Mouse (Mus musculus) midbrain, postnatal 0 days (tissue): ENCODE results near the gene Kcnk2. TPM values are rescaled to one million over a fixed set of nuclear protein-coding genes. Genes with fewer than 3 reads are reported as not detected.

Source experiments
- ATAC-seq: fragments of 200-750 bp; cut with Nextera tagmentation; 2 replicates; pipeline ENCODE4 v1.8.0; 2017; ENCODE audit warnings: moderate number of reproducible peaks, mild to moderate bottlenecking, moderate TSS enrichment, moderate library complexity; ENCODE audit not compliant: low FRiP score
- DNase-seq: peaks from one replicate; pipeline ENCODE4 v3.0.0-alpha.2; 2015; ENCODE audit warnings: low spot score
- H3K27ac ChIP-seq: fragments of 300-500 bp; sonication (generic); 2 replicates; pipeline ENCODE4 v1.5.1; 2014; ENCODE audit warnings: low read depth, mild to moderate bottlenecking, low read length, mixed read lengths
- H3K27me3 ChIP-seq: fragments of 300-500 bp; sonication (generic); 2 replicates; pipeline ENCODE4 v1.6.1; 2014; ENCODE audit warnings: low read length, control low read depth, mixed read lengths; ENCODE audit not compliant: insufficient read depth
- H3K36me3 ChIP-seq: fragments of 300-500 bp; sonication (generic); 2 replicates; pipeline ENCODE4 v1.6.1; 2014; ENCODE audit warnings: low read length, control low read depth, mixed read lengths; ENCODE audit not compliant: insufficient read depth
- H3K4me1 ChIP-seq: fragments of 300-500 bp; sonication (generic); 2 replicates; pipeline ENCODE4 v1.6.1; 2014; ENCODE audit warnings: mild to moderate bottlenecking, control low read depth, antibody characterized with exemption, low read length, mixed read lengths; ENCODE audit not compliant: insufficient read depth
- H3K4me2 ChIP-seq: fragments of 300-500 bp; sonication (generic); 2 replicates; pipeline ENCODE4 v1.6.1; 2014; ENCODE audit warnings: low read depth, mild to moderate bottlenecking, low read length, mixed read lengths; ENCODE audit not compliant: poor library complexity, severe bottlenecking
- H3K4me3 ChIP-seq: fragments of 300-500 bp; sonication (generic); 2 replicates; pipeline ENCODE4 v1.5.1; 2014; ENCODE audit warnings: low read depth, mild to moderate bottlenecking, low read length, moderate library complexity
- H3K9ac ChIP-seq: fragments of 300-500 bp; sonication (generic); replicated peaks from 2 replicates; pipeline ENCODE4 v1.6.1; 2014; ENCODE audit warnings: mild to moderate bottlenecking, low read length, moderate library complexity, mixed read lengths; ENCODE audit not compliant: poor library complexity, severe bottlenecking
- H3K9me3 ChIP-seq: fragments of 300-500 bp; sonication (generic); 2 replicates; pipeline ENCODE4 v1.6.1; 2016; ENCODE audit warnings: low read length, control low read depth
- CTCF ChIP-seq: IDR thresholded peaks from 2 replicates; pipeline ENCODE4 v1.5.1; 2016; ENCODE audit warnings: antibody characterized with exemption, mild to moderate bottlenecking
- WGBS: fragments of 180-500 bp; shearing (Covaris S2); extraction: QIAGEN DNeasy Blood & Tissue Kit; methylation state at CpG from one replicate; pipeline ENCODE4 v1.1.7; 2014; 5-methylcytosine and 5-hydroxymethylcytosine counted together
- polyA plus RNA-seq: library from polyadenylated mRNA; unstranded; fragments of >200 nt; fragmentation: Nextera tagmentation; extraction: Ambion mirVana; gene quantifications from 2 replicates; pipeline ENCODE4 v1.2.1, GENCODE M21; 2015
- total RNA-seq: library from RNA; depleted of rRNA; stranded (reverse); fragments of >200 nt; gene quantifications from 2 replicates; pipeline ENCODE4 v1.2.3, GENCODE M21; 2014

The Kcnk2 gene
- total and polyA plus RNA-seq, 2 experiments from 2014 or later: 17.9 to 19.8 TPM

GRCm38 (mm10) chr1:189386848-189387247 lies 15.2 kb downstream of the Kcnk2 start:
- Histone ChIP-seq H3K36me3 (no peaks in the 10 kb centered on the region), H3K9ac (no peak overlapping the region), H3K9me3 (no peaks in the 10 kb centered on the region), H3K4me2 (no peak overlapping the region), H3K27ac (no peak overlapping the region), H3K4me3 (no peak overlapping the region), H3K27me3 (no peaks in the 10 kb centered on the region), H3K4me1 (no peaks in the 10 kb centered on the region)
- no peak for DNase-seq
- ATAC-seq: no peak
- 92% methylated on average over 10 of the region's 10 CpGs for WGBS
- TF ChIP-seq CTCF: no peak

- no peak for DNase-seq
- H3K9ac ChIP-seq: no peak overlapping the region
- WGBS: 83% methylated on average over 2 of the region's 2 CpGs
Measured at GRCm38 (mm10) chr1:189386141-189386540, 15.9 kb downstream of the Kcnk2 start.

GRCm38 (mm10) chr1:189367722-189368121 lies 34.4 kb downstream of the Kcnk2 start:
- no peaks in the 10 kb centered on the region for H3K4me1 ChIP-seq
- 87% methylated on average over 4 of the region's 4 CpGs for WGBS
- H3K27ac ChIP-seq: no peak overlapping the region
- H3K27me3 ChIP-seq: no peaks in the 10 kb centered on the region
- no peak overlapping the region for H3K4me3 ChIP-seq
- DNase-seq (no peak), ATAC-seq (no peak)
- no peak overlapping the region for H3K4me2 ChIP-seq
- H3K9me3 ChIP-seq: no peaks in the 10 kb centered on the region
- no peaks in the 10 kb centered on the region for H3K36me3 ChIP-seq
- TF ChIP-seq CTCF: no peak
- no peak overlapping the region for H3K9ac ChIP-seq

More at GRCm38 (mm10) chr1:189386141-189386540, 15.9 kb downstream of the Kcnk2 start:
- no peak for ATAC-seq
- no peak for TF ChIP-seq CTCF
- H3K27ac ChIP-seq: no peak overlapping the region
- H3K27me3 ChIP-seq: no peaks in the 10 kb centered on the region
- H3K4me1 ChIP-seq: no peaks in the 10 kb centered on the region
- H3K4me2 ChIP-seq: no peak overlapping the region
- H3K36me3 ChIP-seq: no peaks in the 10 kb centered on the region
- no peaks in the 10 kb centered on the region for H3K9me3 ChIP-seq
- no peak overlapping the region for H3K4me3 ChIP-seq

GRCm38 (mm10) chr1:189364188-189364587 lies 37.9 kb downstream of the Kcnk2 start:
- TF ChIP-seq CTCF: no peak
- Histone ChIP-seq H3K9me3 (no peaks in the 10 kb centered on the region), H3K27me3 (no peaks in the 10 kb centered on the region), H3K4me3 (no peak overlapping the region), H3K4me1 (no peaks in the 10 kb centered on the region), H3K4me2 (no peak overlapping the region), H3K9ac (no peak overlapping the region), H3K27ac (no peak overlapping the region), H3K36me3 (no peaks in the 10 kb centered on the region)
- 66% methylated on average over 5 of the region's 5 CpGs for WGBS
- DNase-seq: no peak
- ATAC-seq: no peak

GRCm38 (mm10) chr1:189362579-189362978 lies 39.5 kb downstream of the Kcnk2 start:
- no peak for TF ChIP-seq CTCF
- Histone ChIP-seq H3K36me3 (no peaks in the 10 kb centered on the region), H3K27me3 (no peaks in the 10 kb centered on the region), H3K9ac (no peak overlapping the region), H3K4me1 (no peaks in the 10 kb centered on the region), H3K4me2 (no peak overlapping the region), H3K27ac (no peak overlapping the region), H3K4me3 (no peak overlapping the region), H3K9me3 (no peaks in the 10 kb centered on the region)
- ATAC-seq (no peak), DNase-seq (no peak)
- 71% methylated on average over 6 of the region's 6 CpGs for WGBS

- no peak for ATAC-seq
- H3K36me3 ChIP-seq: no peaks in the 10 kb centered on the region
- H3K4me3 ChIP-seq: no peak overlapping the region
- WGBS: 79% methylated on average over 4 of the region's 4 CpGs
- no peak overlapping the region for H3K27ac ChIP-seq
- DNase-seq: no peak
- no peak overlapping the region for H3K9ac ChIP-seq
- H3K4me2 ChIP-seq: no peak overlapping the region
- TF ChIP-seq CTCF: no peak
- H3K27me3 ChIP-seq: no peaks in the 10 kb centered on the region
- no peaks in the 10 kb centered on the region for H3K9me3 ChIP-seq
- H3K4me1 ChIP-seq: no peaks in the 10 kb centered on the region
Measured at GRCm38 (mm10) chr1:189359699-189360098, 42.4 kb downstream of the Kcnk2 start.
